Comparison of ENCODE assay signal across 20 mouse cellular contexts in the genomic region with DNA sequence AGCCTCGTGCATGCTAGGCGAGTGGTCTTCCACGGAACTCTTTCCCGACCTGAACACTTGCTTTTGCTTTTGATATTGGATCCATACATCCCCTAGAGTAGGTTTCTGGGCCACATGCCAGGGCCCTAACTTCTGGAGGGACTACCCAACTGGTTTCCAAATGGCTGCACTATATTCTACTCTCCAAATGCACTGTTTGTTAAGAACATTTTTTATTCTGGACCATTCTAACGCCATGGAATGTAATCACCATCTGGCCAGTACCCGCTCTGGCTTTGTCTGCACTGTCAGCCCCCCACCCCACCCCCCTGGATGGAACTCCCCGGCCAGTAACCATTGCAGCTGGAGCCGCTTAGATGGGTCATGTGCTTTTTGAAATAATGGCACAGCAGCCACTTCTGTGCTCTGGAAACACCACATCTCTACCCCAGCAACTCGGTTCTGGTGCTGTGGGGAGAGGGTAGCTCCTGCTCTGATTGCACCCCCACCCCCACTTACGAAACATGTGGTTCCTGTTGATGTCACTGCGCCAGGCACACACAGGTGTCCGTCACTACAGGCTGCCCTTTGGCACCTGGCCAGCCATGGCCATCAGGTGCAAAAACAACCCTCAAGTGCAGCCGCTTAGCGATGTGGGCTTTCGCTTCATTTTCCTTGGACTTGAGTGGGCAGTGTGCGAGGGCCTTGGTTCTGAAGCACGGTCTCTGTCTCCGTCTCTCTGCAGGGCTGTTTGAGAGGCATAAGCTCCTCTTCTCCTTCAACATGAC. TPM values are rescaled to one million over a fixed set of nuclear protein-coding genes. Genes with fewer than 3 reads are reported as not detected.
DNase-seq lines count a peak whose midpoint lies in the region; ATAC-seq and TF ChIP-seq lines count a peak whose summit lies in the region.
"Had no signal": no experiment of that assay in that cellular context is flagged by ENCODE, and none has a peak within 500 bp of the region (broad histone marks: within the 10 kb centered on the region; RNA-seq: fewer than 3 reads in every experiment).

No protein-coding gene starts in this region.

- no peak overlapping the region for H3K9ac ChIP-seq in lung, embryonic 14.5 days
- H3K9ac ChIP-seq in limb, embryonic 14.5 days (ENCODE audit: low read depth, low read length, severe bottlenecking) = no peak overlapping the region
- no peak overlapping the region for H3K9ac ChIP-seq in heart, adult 2 months (ENCODE audit: low read depth, low read length)
- H3K9ac ChIP-seq: hindbrain, embryonic 14.5 days; liver, embryonic 15.5 days had no signal

- TF ChIP-seq EP300 in heart, adult 2 months (IDR thresholded peaks at IDR 0.05; ENCODE audit: insufficient read depth, low read depth, low read length) = no peak

- peak; percentile 66 for DNase-seq in cerebellum, adult 9-11 months
- DNase-seq in cerebellum, adult 11 months = no peak
- DNase-seq in lung, embryonic 14.5 days = peak; percentile 15
- DNase-seq in lung, postnatal 36 days = no peak
- peak; percentile 54 for DNase-seq in brain, adult 2 months (ENCODE audit: low read depth, low spot score)
- peak; percentile 74 for DNase-seq in limb, embryonic 14.5 days (ENCODE audit: low spot score)
- no peak for DNase-seq in ovary, postnatal 10 days (ENCODE audit: low spot score)
- no peak for DNase-seq in heart, adult 2 months
- DNase-seq: adrenal gland, postnatal 36 days; heart, postnatal 36 days; kidney, adult 9 months; kidney, postnatal 25 days; lung, postnatal 10 days; midbrain, embryonic 14.5 days; right cerebral cortex, postnatal 25 days; thymus, postnatal 4 days had no signal

- intact Hi-C loops in heart, adult 2 months (cut with DNase I) = no loop called here

- H3K36me3 ChIP-seq in lung, embryonic 14.5 days (ENCODE audit: insufficient read depth) = no peaks in the 10 kb centered on the region
- H3K36me3 ChIP-seq in limb, embryonic 14.5 days (ENCODE audit: control insufficient read depth, insufficient read depth, low read length) = no peaks in the 10 kb centered on the region
- H3K36me3 ChIP-seq in heart, adult 2 months (ENCODE audit: control insufficient read depth, insufficient read depth, low read length) = no peaks in the 10 kb centered on the region
- H3K36me3 ChIP-seq: liver, embryonic 15.5 days had no signal

- no peak overlapping the region for H3K4me2 ChIP-seq in lung, embryonic 14.5 days
- H3K4me2 ChIP-seq in limb, embryonic 14.5 days (replicated peaks; ENCODE audit: low read depth, low read length, severe bottlenecking) = peak overlapping the region; percentile 19
- H3K4me2 ChIP-seq: hindbrain, embryonic 14.5 days; liver, embryonic 15.5 days had no signal

- H3K4me3 ChIP-seq in lung, embryonic 14.5 days (ENCODE audit: low read depth, low read length) = no peak overlapping the region
- H3K4me3 ChIP-seq in limb, embryonic 14.5 days (replicated peaks; ENCODE audit: low read length) = no peak overlapping the region
- H3K4me3 ChIP-seq in heart, adult 2 months = no peak overlapping the region
- H3K4me3 ChIP-seq: left cerebral cortex, adult 2 months; liver, embryonic 15.5 days; megakaryocyte, embryonic 14.5 days had no signal

- H3K4me1 ChIP-seq in lung, embryonic 14.5 days (ENCODE audit: insufficient read depth) = no peaks in the 10 kb centered on the region
- H3K4me1 ChIP-seq in limb, embryonic 14.5 days (ENCODE audit: control insufficient read depth, insufficient read depth, low read length) = peaks cover 17% of the 10 kb centered on the region
- H3K4me1 ChIP-seq in heart, adult 2 months (ENCODE audit: control insufficient read depth, insufficient read depth, low read length) = no peaks in the 10 kb centered on the region
- H3K4me1 ChIP-seq: liver, embryonic 15.5 days had no signal

- H3K27me3 ChIP-seq in lung, embryonic 14.5 days (ENCODE audit: insufficient read depth, low read length) = no peaks in the 10 kb centered on the region
- no peaks in the 10 kb centered on the region for H3K27me3 ChIP-seq in limb, embryonic 14.5 days (ENCODE audit: control insufficient read depth, insufficient read depth, low read length)
- H3K27me3 ChIP-seq in heart, adult 2 months (ENCODE audit: control insufficient read depth, insufficient read depth, low read length) = no peaks in the 10 kb centered on the region
- H3K27me3 ChIP-seq: liver, embryonic 15.5 days had no signal

- H3K9me3 ChIP-seq in lung, embryonic 14.5 days (ENCODE audit: low read depth, low read length) = no peaks in the 10 kb centered on the region
- no peaks in the 10 kb centered on the region; the same call in 1 of the 2 replicates for H3K9me3 ChIP-seq in limb, embryonic 14.5 days (ENCODE audit: control insufficient read depth, low read length)
- H3K9me3 ChIP-seq: liver, embryonic 15.5 days had no signal

- no peak overlapping the region for H3K27ac ChIP-seq in lung, embryonic 14.5 days (ENCODE audit: low read depth)
- peak overlapping the region; percentile 19; the same call in 1 of the 2 replicates for H3K27ac ChIP-seq in limb, embryonic 14.5 days (replicated peaks; ENCODE audit: low read depth, low read length)
- no peak overlapping the region for H3K27ac ChIP-seq in heart, adult 2 months
- H3K27ac ChIP-seq: hindbrain, embryonic 14.5 days; left cerebral cortex, adult 2 months; liver, embryonic 15.5 days had no signal

- TF ChIP-seq POLR2A in limb, embryonic 14.5 days (IDR thresholded peaks at IDR 0.05; ENCODE audit: borderline replicate concordance, extremely low read depth, insufficient read depth, insufficient read length) = no peak
- no peak for TF ChIP-seq POLR2A in heart, adult 2 months (IDR thresholded peaks at IDR 0.05; ENCODE audit: insufficient read depth, low read depth, low read length)

- WGBS in lung, embryonic 14.5 days = 70% methylated on average over 18 of the region's 18 CpGs
- 49% methylated on average over 18 of the region's 18 CpGs for WGBS in limb, embryonic 14.5 days
- WGBS in heart, adult 2 months = 76% methylated on average over 18 of the region's 18 CpGs

- no peak for ATAC-seq in lung, embryonic 14.5 days (ENCODE audit: insufficient read depth)
- ATAC-seq in limb, embryonic 14.5 days (ENCODE audit: low FRiP score, low read depth) = peak; percentile 83

- no peaks in the 10 kb centered on the region for H3K79me2 ChIP-seq in heart, adult 2 months (replicated peaks; ENCODE audit: control insufficient read depth, insufficient read depth, low read length)

- TF ChIP-seq CTCF in lung, embryonic 14.5 days (IDR thresholded peaks at IDR 0.05; ENCODE audit: low read depth) = no peak
- no peak for TF ChIP-seq CTCF in heart, adult 2 months (IDR thresholded peaks at IDR 0.05)

RNA-seq across cellular contexts. Expression of a gene that starts 39.9 kb away (rescaled TPM):
- 7.5 and 8.8 TPM in 2 replicates for polyA plus RNA-seq in lung, embryonic 14.5 days (2014; fragmentation: Nextera tagmentation; extraction: Ambion mirVana)
- polyA plus RNA-seq in limb, embryonic 14.5 days (2012; rRNA removed) = 3.8 and 5.0 TPM in 2 replicates
- 4.1 and 4.2 TPM in 2 replicates for polyA plus RNA-seq in limb, embryonic 14.5 days (2014; fragmentation: Nextera tagmentation; extraction: Ambion mirVana)
- 1 to 10 TPM in 1 of 2 experiments, under 1 TPM in 1; 0.99 to 1.8 TPM for total RNA-seq in heart, adult 2 months (2021)
- 1.5 and 2.4 TPM in 2 replicates for polyA plus RNA-seq in heart, adult 2 months (2012; rRNA removed)

RNA-seq across cellular contexts. Expression of a gene that starts 40.2 kb away (rescaled TPM):
- 90.7 and 98.9 TPM in 2 replicates for polyA plus RNA-seq in lung, embryonic 14.5 days (2014; fragmentation: Nextera tagmentation; extraction: Ambion mirVana)
- polyA plus RNA-seq in limb, embryonic 14.5 days (2012; rRNA removed) = 52.4 and 52.7 TPM in 2 replicates
- 65.7 and 76.3 TPM in 2 replicates for polyA plus RNA-seq in limb, embryonic 14.5 days (2014; fragmentation: Nextera tagmentation; extraction: Ambion mirVana)
- total RNA-seq in heart, adult 2 months (2021) = 10 to 100 TPM; 37.4 to 38.6 TPM
- polyA plus RNA-seq in heart, adult 2 months (2012; rRNA removed) = 12.6 and 21.8 TPM in 2 replicates

Comparison
In these comparisons a context has a peak if more than half of its experiments do, and no peak if none do; other contexts are left out.
1. DNase-seq: peak in cerebellum, adult 9-11 months (single experiment), lung, embryonic 14.5 days (single experiment), brain, adult 2 months (single experiment) and limb, embryonic 14.5 days (single experiment); none in cerebellum, adult 11 months (single experiment), lung, postnatal 36 days (single experiment), ovary, postnatal 10 days (single experiment) and heart, adult 2 months (0 of 2).